Mouse (Mus musculus) embryonic facial prominence, embryonic 15.5 days (tissue): Measurements from ENCODE around the gene Rftn1. TPM values are rescaled to one million over a fixed set of nuclear protein-coding genes. Genes with fewer than 3 reads are reported as not detected.

Experiments
- ATAC-seq: fragments of 200-750 bp; cut with Nextera tagmentation; 2 replicates; pipeline ENCODE4 v1.8.0; 2017; ENCODE audit warnings: low read depth, moderate TSS enrichment; ENCODE audit not compliant: insufficient number of reproducible peaks, low FRiP score, low TSS enrichment
- H3K27ac ChIP-seq: fragments of 300-500 bp; sonication (generic); replicated peaks from 2 replicates; pipeline ENCODE4 v1.5.1; 2015; ENCODE audit warnings: mild to moderate bottlenecking, inconsistent platforms
- H3K27me3 ChIP-seq: fragments of 300-500 bp; sonication (generic); 2 replicates; pipeline ENCODE4 v1.6.1; 2015; ENCODE audit warnings: inconsistent platforms
- H3K36me3 ChIP-seq: fragments of 300-500 bp; sonication (generic); 2 replicates; pipeline ENCODE4 v1.6.1; 2015; ENCODE audit warnings: mild to moderate bottlenecking, inconsistent platforms
- H3K4me1 ChIP-seq: fragments of 300-500 bp; sonication (generic); 2 replicates; pipeline ENCODE4 v1.6.1; 2015; ENCODE audit warnings: inconsistent platforms
- H3K4me2 ChIP-seq: fragments of 300-500 bp; sonication (generic); replicated peaks from 2 replicates; pipeline ENCODE4 v1.6.1; 2015; ENCODE audit warnings: mild to moderate bottlenecking, inconsistent platforms
- H3K4me3 ChIP-seq: fragments of 300-500 bp; sonication (generic); replicated peaks from 2 replicates; pipeline ENCODE4 v1.5.1; 2015; ENCODE audit warnings: mild to moderate bottlenecking, inconsistent platforms
- H3K9ac ChIP-seq: fragments of 300-500 bp; sonication (generic); 2 replicates; pipeline ENCODE4 v1.6.1; 2015; ENCODE audit warnings: inconsistent platforms
- H3K9me3 ChIP-seq: fragments of 300-500 bp; sonication (generic); replicated peaks from 2 replicates; pipeline ENCODE4 v1.6.1; 2016; ENCODE audit warnings: inconsistent platforms
- WGBS: fragments of 180-500 bp; shearing (Covaris S2); methylation state at CpG from one replicate; pipeline ENCODE4 v1.1.7; 2015; 5-methylcytosine and 5-hydroxymethylcytosine counted together
- polyA plus RNA-seq: library from polyadenylated mRNA; unstranded; fragments of >200 nt; fragmentation: Nextera tagmentation; extraction: Ambion mirVana; gene quantifications from 2 replicates; pipeline ENCODE4 v1.2.1, GENCODE M21; 2015

Gene Rftn1
- polyA plus RNA-seq, 1 experiment from 2014 or later = 21.4 TPM

DNA sequence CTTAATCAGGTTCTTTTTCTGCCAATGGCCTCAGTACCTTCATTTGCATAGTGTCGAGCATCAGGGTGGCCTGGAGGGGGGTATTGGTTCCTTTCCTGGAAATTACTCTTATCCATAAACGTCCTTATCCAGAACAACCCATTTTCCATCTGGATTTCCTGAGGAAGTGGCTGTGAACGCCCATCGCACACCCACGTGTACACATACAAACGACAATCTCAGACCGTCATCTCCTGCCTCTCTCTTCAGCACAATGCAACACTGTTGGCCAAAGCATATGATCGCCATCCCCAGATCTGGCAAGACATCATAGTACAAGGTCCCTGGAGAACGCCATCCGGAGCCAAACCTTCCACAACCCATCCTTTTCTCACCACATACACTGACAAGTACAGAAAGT, 47.1 kb downstream of the Rftn1 start:
- H3K27me3 ChIP-seq = no peaks in the 10 kb centered on the region
- no peak for ATAC-seq
- no peaks in the 10 kb centered on the region for H3K9me3 ChIP-seq
- H3K4me2 ChIP-seq = no peak overlapping the region
- H3K4me1 ChIP-seq = no peaks in the 10 kb centered on the region
- no peak overlapping the region for H3K9ac ChIP-seq
- WGBS = 75% methylated on average over 10 of the region's 10 CpGs
- H3K4me3 ChIP-seq = no peak overlapping the region
- no peak overlapping the region for H3K27ac ChIP-seq
- no peaks in the 10 kb centered on the region for H3K36me3 ChIP-seq

DNA sequence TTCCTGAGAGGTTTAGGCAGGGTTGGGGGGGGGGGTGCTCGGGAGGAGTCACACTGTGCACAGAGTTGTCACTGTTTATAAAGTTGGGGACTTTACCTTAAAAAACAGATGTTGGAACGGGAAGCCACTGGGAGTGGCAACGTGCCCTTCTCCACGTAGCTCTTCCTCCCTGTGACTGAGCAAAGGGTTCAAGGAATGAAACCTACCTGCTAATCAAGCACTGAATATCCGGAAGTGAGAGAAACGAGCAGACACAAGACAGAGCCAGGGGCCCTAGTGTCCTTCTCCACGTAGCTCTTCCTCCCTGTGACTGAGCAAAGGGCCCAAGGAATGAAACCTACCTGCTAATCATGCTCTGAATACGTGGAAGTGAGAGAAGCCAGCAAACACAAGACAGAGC, 47.9 kb downstream of the Rftn1 start:
- ATAC-seq = no peak
- Histone ChIP-seq H3K27ac (no peak overlapping the region), H3K36me3 (no peaks in the 10 kb centered on the region), H3K9ac (no peak overlapping the region), H3K4me3 (no peak overlapping the region), H3K4me1 (no peaks in the 10 kb centered on the region), H3K9me3 (no peaks in the 10 kb centered on the region), H3K27me3 (no peaks in the 10 kb centered on the region), H3K4me2 (no peak overlapping the region)
- WGBS = 67% methylated on average over 8 of the region's 8 CpGs

DNA sequence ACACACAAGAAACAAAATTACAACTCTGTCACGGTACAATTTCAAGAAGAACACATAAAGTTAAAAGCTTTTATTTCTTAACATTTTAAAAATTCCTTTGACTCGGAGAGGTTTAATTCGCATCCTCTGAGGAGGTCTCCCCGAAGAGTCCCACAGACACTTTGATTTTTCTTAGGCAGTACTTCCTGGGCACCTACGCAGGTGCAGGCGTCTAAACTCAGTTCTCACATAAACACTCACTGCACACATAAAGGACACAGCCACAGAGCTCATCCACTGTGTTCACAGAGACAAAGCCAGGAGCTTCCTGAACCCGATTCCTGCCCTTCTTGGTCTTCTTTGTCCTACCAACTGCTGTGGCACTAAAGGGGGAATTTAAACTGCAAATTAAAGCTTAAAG, 48.3 kb downstream of the Rftn1 start:
- 78% methylated on average over 7 of the region's 7 CpGs for WGBS
- no peak overlapping the region for H3K4me3 ChIP-seq
- no peak for ATAC-seq
- H3K9me3 ChIP-seq = no peaks in the 10 kb centered on the region
- no peak overlapping the region for H3K27ac ChIP-seq
- no peaks in the 10 kb centered on the region for H3K36me3 ChIP-seq
- no peaks in the 10 kb centered on the region for H3K27me3 ChIP-seq
- H3K4me2 ChIP-seq = no peak overlapping the region
- H3K9ac ChIP-seq = no peak overlapping the region
- no peaks in the 10 kb centered on the region for H3K4me1 ChIP-seq

DNA sequence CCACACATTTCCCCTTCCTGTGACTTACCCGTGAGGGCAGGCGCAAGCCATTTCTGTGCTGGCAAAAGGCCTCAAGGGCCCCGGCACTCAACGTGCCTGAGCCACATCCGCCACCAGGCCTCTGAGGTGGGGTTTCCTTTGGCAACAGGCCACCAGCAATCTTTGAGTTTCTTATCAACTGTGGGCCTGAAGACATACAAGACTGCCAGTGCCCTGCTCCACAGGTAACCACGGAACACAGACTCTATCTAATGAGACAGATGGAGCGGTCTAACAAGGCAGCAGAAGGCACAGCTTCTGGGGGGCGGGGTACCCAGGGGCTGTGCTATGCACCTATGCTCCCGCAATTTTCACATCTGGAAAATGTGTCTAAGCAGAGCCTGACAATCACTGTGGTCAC, 54.4 kb downstream of the Rftn1 start:
- Histone ChIP-seq H3K4me3 (no peak overlapping the region), H3K4me1 (peaks cover 5% of the 10 kb centered on the region; the same call in 1 of the 2 replicates), H3K9ac (no peak overlapping the region), H3K9me3 (no peaks in the 10 kb centered on the region), H3K27ac (no peak overlapping the region), H3K27me3 (no peaks in the 10 kb centered on the region), H3K36me3 (no peaks in the 10 kb centered on the region), H3K4me2 (no peak overlapping the region)
- WGBS = 54% methylated on average over 9 of the region's 9 CpGs
- ATAC-seq = no peak

DNA sequence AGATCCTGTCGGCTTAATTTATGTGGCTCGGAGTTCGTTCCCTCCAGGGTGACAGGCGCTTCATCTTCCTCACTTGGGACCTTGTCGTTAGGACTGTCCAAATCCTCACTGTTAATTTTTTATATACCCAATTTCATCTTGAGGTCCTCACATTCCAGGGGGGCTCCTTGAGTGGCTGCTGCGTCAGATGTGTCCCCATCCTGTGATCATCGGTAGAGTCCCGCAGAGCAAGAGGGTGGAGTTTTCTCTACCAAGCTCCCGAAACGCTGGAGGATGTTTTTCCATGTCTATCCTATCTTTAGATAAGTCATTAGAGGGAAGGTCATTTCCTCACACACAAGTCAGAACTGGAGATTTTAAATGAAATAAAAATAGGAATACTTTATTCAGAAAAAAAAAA, 55.0 kb downstream of the Rftn1 start:
- Histone ChIP-seq H3K27me3 (no peaks in the 10 kb centered on the region), H3K4me1 (peaks cover 5% of the 10 kb centered on the region; the same call in 1 of the 2 replicates), H3K4me3 (no peak overlapping the region), H3K36me3 (no peaks in the 10 kb centered on the region), H3K9me3 (no peaks in the 10 kb centered on the region), H3K9ac (no peak overlapping the region), H3K4me2 (no peak overlapping the region), H3K27ac (no peak overlapping the region)
- WGBS = 82% methylated on average over 10 of the region's 10 CpGs
- ATAC-seq = no peak

DNA sequence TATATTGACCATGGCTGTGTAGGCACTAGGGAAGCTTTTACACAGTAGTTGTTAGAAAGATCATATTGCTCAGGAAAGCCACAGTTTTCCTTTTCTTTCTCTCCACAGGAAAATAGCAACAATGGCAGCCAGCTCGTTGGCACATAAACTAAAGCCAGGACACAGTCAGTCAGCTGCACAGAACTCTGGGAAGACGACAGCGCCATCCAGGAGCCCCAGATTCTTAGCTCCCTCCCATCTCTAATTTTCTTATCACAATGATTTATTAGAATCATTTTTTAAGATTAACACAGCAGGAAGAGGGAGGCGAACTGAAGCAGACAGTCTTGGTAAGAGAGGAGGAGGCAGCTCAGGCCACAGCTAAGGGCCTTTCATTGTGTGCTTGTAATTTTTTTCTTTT, 58.8 kb downstream of the Rftn1 start:
- Histone ChIP-seq H3K9ac (no peak overlapping the region), H3K4me2 (no peak overlapping the region), H3K4me1 (peaks cover 19% of the 10 kb centered on the region), H3K4me3 (no peak overlapping the region), H3K27ac (no peak overlapping the region), H3K27me3 (no peaks in the 10 kb centered on the region), H3K36me3 (no peaks in the 10 kb centered on the region), H3K9me3 (no peaks in the 10 kb centered on the region)
- ATAC-seq = no peak
- 87% methylated on average over 4 of the region's 4 CpGs for WGBS

DNA sequence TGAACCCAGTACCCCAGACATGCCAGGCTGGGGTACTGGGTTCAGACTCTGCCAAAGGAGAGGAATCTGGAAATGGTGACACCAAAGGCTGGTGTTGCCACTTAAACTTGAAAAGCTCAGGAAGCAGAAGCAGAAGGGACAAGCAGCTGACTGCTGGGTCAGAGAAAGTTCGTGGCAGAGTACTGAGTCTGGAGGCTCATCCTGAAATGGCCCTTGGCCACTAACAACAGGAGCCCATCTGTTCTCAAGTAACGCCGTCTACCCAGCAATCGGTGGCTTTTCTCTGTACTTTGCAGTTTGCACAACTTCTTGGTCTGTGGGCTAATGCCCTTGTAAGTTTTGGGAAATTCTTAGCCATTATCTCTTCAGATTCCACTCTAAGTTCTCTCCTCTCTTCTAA, 60.1 kb downstream of the Rftn1 start:
- ATAC-seq = no peak
- H3K27ac ChIP-seq = no peak overlapping the region
- H3K9me3 ChIP-seq = no peaks in the 10 kb centered on the region
- no peak overlapping the region for H3K4me2 ChIP-seq
- H3K9ac ChIP-seq = no peak overlapping the region
- peaks cover 15% of the 10 kb centered on the region; the same call in 1 of the 2 replicates for H3K4me1 ChIP-seq
- no peaks in the 10 kb centered on the region for H3K36me3 ChIP-seq
- H3K4me3 ChIP-seq = no peak overlapping the region
- WGBS = 80% methylated on average over 4 of the region's 4 CpGs
- no peaks in the 10 kb centered on the region for H3K27me3 ChIP-seq

DNA sequence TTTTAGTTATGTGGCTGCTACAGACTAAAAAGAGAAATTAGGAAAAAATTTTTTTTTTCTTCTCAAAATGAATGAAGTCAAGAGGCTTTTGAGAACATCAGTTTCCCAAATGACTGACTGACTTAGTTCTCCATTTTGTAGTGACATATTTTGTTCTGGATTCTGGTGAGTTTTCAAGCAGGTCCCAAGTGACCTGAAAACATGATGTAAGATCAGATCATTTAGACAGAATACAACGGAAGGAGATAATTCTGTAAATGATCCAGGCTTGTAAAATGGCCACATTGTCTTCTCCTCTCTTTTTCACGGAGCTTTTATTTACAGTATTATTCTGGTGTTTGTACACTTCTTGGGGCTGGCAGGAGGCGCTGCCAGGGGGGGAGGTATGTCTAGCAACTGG, 62.1 kb downstream of the Rftn1 start:
- no peak for ATAC-seq
- no peak overlapping the region for H3K27ac ChIP-seq
- peaks cover 23% of the 10 kb centered on the region; the same call in 1 of the 2 replicates for H3K4me1 ChIP-seq
- H3K4me2 ChIP-seq = no peak overlapping the region
- H3K36me3 ChIP-seq = no peaks in the 10 kb centered on the region
- H3K9me3 ChIP-seq = no peaks in the 10 kb centered on the region
- H3K27me3 ChIP-seq = no peaks in the 10 kb centered on the region
- no peak overlapping the region for H3K4me3 ChIP-seq
- H3K9ac ChIP-seq = no peak overlapping the region
- 40% methylated on average over 3 of the region's 3 CpGs for WGBS

DNA sequence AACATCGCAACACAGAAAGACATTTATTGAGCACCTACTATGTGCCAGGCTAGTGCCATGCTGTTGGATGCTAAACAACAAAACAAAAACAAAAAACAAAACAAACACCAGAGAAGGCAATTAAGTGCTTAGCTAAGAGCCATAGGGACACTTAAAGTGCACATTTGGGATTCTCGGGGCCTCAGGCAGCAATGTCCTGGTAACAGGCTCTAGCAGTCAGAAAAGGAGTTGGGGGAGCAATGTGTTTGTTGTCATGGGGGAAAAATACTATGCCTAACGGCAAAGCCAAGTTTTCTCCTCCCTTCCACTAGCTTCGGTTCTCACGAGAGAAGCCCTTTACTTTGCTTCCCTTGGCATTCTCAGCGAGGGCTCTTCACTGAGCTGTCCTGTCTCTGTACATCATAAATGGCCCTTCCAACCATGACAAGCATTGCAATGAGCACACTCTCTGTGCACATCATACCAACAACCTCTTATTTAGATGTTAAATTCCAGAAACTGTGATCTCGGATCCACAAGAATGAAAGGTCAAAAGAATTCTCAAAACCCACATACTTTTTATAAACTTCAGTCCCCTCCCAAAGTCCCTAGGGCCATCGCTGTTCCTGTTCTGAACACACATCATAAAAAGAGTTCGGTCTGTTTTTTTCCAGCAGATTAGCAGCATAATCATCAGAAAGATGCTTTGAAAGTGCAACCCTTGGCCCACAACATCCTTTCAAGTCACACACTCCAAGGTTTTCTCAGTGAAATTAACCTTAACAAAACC, 63.2 kb downstream of the Rftn1 start:
- Histone ChIP-seq H3K27ac (no peak overlapping the region), H3K4me1 (peaks cover 23% of the 10 kb centered on the region; the same call in 1 of the 2 replicates), H3K4me3 (no peak overlapping the region), H3K27me3 (no peaks in the 10 kb centered on the region), H3K9ac (no peak overlapping the region), H3K9me3 (no peaks in the 10 kb centered on the region), H3K4me2 (no peak overlapping the region), H3K36me3 (no peaks in the 10 kb centered on the region)
- 55% methylated on average over 9 of the region's 9 CpGs for WGBS
- no peak for ATAC-seq

DNA sequence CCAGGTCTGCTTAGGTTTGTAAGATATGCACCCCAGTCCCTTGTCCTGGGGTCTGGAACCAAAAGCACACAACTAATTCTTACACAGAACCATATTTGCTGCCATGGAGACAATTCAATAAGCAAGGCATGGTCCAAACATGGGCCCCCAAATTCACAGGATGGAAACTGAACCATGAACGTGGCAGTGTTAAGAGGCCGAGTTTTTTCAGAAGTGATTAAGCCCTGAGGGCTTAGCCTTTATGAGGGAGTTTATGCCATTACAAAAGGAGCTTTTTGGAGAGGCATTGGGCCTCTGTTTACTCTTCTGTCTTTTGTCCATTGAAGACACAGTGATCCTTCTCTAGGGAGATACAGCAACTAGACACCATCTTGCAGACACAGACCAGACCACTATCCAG, 63.9 kb downstream of the Rftn1 start:
- Histone ChIP-seq H3K36me3 (no peaks in the 10 kb centered on the region), H3K4me3 (no peak overlapping the region), H3K4me1 (peaks cover 23% of the 10 kb centered on the region; the same call in 1 of the 2 replicates), H3K9ac (no peak overlapping the region), H3K4me2 (no peak overlapping the region), H3K27me3 (no peaks in the 10 kb centered on the region), H3K27ac (no peak overlapping the region), H3K9me3 (no peaks in the 10 kb centered on the region)
- WGBS = 34% methylated on average over 2 of the region's 2 CpGs
- no peak for ATAC-seq

DNA sequence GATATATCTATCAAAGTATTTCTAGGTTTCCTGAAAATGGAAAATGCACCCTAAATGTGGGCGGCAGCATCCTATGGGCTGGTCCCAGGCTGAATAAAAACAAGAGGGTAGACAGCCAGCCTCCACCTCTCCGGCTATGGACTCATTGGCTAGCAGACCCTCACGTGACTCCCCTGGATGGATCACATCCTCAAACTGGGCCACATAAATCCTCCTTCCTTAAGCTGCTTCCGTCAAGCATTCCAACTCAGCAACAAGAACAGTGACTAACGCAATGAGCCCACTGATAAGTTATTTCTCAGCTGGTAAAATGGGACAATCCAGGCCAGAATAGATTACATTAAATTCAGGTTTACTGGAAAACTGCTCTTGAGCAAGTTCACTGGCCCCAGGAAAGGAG, 64.6 kb downstream of the Rftn1 start:
- Histone ChIP-seq H3K4me3 (no peak overlapping the region), H3K27me3 (no peaks in the 10 kb centered on the region), H3K27ac (no peak overlapping the region), H3K4me2 (no peak overlapping the region), H3K36me3 (no peaks in the 10 kb centered on the region), H3K9me3 (no peaks in the 10 kb centered on the region), H3K4me1 (peaks cover 23% of the 10 kb centered on the region; the same call in 1 of the 2 replicates), H3K9ac (no peak overlapping the region)
- WGBS = 88% methylated on average over 5 of the region's 5 CpGs
- ATAC-seq = no peak

DNA sequence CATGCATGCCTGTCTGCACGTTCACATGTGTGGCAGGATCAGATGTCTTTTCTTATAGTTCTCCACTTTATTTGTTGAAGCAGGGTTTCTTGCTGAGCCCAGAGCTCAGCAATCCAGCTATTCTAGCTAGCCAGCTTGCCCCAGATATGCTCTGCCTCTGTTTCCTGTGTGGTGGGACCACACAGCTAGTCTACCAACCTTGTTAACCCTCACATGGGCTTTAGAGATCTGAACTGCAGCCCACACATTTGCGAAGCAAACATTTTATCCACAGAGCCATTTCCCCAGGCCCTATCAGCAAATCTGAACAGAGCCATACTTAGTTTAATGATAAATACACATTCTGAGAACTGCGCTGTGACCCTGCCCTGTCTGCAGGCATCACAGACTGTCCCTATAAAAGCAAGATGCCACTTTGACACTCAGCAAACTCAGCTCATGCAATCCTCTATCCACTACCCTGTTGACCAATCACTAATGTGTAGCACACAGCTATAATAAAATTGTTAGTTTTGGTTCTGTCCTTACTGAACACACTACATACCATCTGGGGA, 65.2 kb downstream of the Rftn1 start:
- Histone ChIP-seq H3K4me2 (no peak overlapping the region), H3K4me3 (no peak overlapping the region), H3K27me3 (no peaks in the 10 kb centered on the region), H3K4me1 (peaks cover 23% of the 10 kb centered on the region; the same call in 1 of the 2 replicates), H3K9ac (no peak overlapping the region), H3K9me3 (no peaks in the 10 kb centered on the region), H3K36me3 (no peaks in the 10 kb centered on the region), H3K27ac (no peak overlapping the region)
- ATAC-seq = no peak
- 69% methylated on average over 3 of the region's 3 CpGs for WGBS
